Mouse (Mus musculus): ENCODE results near the gene 1700001C19Rik.

The 1700001C19Rik gene

DNA sequence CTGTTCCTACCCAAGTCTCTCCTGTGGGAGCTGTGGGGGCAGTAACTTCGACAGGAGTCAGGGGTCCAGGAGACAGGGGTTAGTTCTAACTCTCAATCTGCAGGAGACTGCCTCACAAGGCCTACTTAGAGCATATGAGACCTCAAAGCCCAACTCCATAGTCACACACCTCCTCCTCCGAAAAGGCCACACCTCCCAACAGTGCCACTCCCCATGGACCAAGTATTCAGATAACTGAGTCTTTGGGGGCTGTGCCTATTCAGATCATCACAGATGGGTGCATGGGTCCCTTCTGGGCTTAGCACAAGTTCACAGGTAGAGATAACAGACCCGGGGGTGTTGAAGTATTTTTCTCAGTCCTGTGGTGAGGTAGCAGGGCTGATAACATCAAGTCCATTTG is 24.5 kb upstream of the 1700001C19Rik start:
- DNase-seq, result no peak

DNA sequence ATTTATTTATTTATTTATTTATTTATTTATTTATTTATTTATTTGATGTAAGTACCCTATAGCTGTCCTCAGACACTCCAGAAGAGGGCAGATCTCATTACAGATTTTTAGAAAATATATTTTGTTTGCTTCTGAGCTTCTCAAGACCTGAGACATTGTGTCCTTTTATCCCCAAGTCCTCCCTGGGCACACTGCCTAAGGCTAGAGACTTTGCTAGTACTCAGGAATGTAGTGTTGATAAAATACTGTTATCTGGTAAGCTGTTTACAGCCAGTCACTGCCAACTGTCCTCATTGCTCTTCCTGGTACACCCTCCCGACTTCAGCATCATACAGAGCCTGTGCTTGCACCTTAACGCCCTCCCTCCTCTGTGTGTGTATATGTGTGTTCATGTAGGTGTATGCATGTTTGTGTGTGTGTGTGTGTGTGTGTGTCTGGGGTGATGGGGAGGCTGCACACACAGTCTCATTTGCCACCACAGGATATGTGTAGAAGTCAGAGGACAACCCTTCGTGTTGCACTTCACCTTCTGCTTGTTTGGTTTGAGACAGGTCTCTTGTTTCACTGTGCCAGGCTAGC is 22.3 kb upstream of the 1700001C19Rik start:
- no peak for DNase-seq

DNA sequence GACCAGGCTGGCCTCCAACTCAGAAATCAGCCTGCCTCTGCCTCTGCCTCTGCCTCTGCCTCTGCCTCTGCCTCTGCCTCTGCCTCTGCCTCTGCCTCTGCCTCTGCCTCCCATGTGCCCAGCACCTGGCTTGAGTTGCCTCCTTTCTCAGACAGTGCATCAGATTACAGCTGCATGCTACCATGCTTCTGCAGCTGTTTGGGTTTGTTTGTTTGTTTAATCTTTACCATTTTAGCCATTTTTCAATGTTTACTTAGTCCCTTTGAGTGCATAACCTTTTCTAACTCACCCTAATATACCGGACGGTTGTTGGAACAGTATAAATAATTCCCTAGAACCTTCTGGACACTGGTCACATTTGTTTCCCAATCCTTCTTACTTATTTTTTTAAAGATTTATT is 21.8 kb upstream of the 1700001C19Rik start:
- no peak for DNase-seq

DNA sequence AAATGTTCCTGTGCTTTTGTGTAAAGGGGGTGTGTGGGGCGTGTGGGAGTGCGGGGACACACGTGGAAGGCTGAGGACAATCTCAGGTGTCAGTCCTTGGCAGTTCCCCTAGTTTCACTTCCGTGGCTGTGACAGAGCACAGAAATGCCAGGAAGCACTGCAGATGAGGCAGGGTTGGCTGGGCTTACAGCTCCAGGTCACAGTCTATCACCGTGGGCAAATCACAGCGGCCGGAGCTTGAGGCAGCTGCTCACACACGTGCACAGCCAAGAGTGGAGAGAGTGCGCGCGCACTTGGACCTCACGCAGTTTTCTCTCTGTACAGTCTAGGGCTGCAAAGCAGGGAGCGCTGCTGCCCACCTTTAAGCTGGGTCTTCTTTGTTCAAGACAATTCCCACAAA is 21.1 kb upstream of the 1700001C19Rik start:
- DNase-seq, result no peak

DNA sequence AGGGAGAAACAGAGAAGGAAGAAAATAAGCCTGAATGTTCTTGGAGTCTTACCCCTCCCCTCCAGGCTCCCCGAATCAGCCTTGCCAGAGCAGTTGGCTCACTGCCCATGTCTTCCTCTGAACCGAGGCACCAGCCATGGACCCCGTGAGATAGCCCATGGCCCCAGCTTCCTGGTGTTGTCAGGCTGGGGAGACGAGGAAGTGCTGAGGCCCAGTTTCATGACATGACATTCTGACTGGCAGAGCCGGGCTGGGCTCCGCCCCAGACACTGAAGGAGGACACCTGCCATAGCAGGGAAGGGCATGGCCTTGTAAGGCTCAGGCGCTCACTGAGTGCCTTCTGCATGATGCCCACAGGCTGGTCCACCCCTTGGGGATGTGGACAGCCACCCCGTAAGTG is 17.5 kb upstream of the 1700001C19Rik start:
- no peak for DNase-seq

DNA sequence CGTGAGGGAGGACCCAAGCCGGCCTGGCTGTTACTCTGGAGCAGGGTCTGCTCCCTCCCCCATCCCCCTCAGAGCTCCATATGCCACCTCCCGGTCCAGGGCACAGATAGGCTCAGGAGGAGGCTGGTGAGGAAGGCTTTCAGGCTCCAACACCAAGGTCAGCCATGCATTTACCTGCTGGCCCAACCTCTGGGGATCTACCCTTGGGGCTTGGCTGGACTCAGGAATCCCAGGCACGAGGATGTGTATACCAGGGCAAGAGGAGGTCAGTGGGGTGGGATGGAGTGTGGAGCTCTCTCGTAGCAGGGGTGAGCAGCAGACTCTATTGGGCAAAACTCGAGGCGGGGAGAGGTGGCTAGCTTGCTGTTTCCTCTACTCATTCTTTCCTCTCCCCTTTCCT is 15.7 kb upstream of the 1700001C19Rik start:
- DNase-seq, result no peak

DNA sequence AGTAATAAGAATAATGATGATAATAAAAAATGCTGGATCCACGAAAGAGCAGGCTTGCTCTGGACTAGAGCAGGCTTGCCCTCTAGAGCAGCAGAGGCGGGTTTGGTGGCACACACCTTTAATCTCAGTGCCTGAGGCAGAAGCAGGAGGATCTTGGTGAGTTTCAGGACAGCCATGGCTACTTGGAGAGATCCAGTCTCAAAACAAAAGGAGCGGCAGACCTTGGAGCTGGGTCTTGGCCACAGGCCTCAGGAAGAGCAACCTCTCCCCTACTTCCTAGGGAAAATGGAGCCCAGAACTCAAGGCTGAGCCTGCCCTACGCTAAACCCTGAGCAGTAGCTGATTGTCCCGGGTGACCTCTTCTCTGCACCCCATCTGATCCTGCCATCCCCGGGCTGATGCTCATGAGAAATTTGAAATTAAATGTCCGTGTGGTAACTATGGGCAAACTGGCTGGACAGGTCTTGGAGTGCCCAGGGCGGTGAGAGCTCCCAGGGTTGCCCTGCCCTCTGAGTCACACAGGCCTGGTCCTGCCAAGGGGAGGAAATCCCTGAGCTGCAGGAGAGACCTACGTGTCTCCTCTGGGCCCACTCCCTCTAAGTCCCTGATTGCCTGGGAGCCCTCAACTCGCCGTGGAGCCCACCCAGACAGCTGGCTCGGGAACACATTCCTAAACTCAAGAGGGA is 13.8 kb upstream of the 1700001C19Rik start:
- no peak for DNase-seq

DNA sequence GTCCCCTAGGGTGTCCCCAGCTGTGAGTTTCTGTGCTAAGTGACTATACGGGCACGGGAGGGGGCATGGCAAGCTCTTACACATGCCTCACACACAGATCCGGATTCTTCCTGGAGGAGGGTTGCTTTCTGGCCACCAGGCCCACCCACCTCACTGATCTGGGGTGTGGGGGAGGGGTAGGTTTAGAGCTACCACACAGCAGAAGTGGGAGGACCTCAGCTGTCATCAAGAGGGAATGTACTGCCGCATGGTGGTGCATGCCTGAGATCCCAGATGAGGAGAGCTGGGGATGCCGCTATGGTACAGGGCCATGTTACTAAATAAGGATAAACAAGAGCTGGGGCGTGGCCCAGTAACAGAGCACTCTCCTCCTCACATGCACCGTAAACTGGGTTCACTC is 13.1 kb upstream of the 1700001C19Rik start:
- DNase-seq, result no peak

DNA sequence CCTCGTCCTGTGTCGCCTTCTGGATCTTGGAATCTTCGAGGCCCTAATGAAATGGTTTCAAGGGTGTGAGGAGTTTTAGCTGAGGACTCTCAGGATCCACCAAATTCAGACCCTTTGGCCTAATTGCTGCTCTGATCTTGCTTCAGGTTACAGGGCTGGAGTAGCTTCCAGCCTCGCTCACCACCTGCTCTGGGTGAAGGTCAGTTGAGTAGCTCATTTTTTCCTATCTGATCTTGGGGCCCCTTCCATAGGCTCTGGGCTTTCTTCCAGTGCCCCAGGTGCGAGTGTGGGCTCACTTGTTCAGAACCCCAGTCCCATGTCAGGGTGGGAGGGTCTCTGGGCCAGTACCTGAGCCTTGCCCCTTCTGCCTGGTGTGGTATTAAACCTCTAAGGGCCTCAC is 12.3 kb upstream of the 1700001C19Rik start:
- DNase-seq, result no peak

DNA sequence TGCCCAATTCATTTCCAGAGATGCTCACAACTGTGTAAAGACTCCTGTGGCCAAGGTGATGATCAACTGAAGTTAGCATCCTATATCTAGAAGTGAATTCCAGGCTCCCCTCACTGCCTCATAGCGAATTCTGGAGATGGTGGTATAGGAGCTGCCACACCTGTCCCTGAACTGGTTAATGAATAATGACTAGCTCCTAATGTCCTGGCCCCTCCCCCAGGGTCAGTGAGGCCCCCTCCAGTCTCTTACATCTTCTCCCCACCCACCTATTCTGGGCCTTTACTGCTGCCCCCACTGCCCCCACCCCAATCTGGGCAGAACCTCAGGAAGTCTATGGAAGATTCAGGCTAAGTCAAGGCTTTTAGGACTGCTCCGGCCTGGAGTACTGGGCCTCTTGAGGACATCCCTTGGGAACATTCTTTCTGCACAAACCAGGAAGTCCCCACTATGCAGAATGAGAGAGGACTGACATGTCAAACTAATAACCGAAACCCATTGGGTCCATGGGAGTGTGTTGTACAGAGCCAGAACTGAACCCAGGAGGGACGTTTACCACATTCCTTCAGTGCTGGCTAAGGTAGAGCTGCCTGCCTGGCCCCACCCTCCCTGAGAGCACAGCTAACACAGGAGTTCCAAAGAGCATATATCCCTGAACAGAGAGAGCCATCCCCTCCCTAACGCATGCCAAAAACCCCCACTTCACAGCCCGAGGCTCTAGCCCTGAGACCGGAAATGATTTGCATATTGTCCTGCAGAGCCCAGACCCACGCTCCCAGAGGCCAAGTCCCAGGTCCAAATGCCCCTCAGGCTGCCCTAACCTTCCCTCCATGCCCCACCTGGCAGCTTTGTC is 11.6 kb upstream of the 1700001C19Rik start:
- DNase-seq, result no peak

DNA sequence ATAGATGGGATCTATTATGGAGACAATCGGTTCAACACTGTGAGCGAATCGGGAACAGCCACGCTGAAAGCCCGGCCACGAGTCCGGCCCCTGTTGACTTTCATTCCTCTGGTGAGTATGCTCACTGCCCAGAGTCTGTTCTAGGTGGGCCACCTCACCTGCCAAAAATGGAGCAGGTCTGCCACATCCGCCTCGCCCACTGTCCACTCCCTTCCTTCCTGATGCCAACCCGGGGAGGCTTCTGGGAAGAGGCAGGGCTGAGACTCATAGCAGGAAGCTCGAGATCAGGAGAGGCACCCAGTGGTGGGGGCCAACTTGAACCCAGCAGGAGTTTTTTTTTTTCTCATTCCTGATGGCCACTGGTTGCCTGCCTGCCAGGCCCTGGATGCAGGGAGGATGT is 9.4 kb upstream of the 1700001C19Rik start:
- DNase-seq, result no peak

DNA sequence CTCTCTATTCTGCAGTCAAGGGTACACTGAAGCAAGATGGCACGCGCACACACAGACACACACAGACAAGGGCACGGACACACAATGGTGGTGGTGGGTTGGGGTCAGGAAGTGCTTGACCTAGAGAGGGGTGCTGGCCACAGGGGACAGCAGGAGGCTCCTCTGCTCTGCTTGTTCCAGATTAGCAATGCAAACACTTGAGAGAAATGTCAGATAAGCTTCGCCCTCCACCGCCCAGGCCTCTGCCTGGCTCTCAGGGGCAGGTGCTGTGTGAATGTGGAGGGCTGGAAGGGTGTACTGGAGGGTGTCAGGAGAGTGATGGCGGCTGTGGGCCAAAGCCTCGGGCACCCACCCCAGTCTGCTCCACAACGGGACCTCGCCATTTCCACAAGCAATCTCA is 8.8 kb upstream of the 1700001C19Rik start:
- DNase-seq, result no peak

DNA sequence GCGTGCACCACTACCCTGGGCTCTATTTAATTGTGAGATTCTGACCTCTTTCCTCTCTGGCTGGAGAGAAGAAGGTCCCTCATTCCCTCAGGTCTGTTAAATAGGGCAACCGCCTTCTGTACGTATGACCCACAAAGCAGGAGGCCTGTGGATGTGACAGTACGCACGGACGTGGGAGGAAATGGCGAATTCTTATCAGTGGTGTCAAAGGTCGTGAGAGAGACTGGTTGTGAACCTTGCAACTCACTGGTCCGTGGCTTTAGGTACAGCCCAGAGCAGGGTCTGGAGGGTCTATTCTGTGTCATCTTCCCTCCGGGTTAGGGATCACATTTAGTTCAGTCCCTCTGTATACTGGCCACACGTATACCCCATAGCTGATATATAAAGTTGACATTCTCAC is 8.3 kb upstream of the 1700001C19Rik start:
- DNase-seq, result no peak

DNA sequence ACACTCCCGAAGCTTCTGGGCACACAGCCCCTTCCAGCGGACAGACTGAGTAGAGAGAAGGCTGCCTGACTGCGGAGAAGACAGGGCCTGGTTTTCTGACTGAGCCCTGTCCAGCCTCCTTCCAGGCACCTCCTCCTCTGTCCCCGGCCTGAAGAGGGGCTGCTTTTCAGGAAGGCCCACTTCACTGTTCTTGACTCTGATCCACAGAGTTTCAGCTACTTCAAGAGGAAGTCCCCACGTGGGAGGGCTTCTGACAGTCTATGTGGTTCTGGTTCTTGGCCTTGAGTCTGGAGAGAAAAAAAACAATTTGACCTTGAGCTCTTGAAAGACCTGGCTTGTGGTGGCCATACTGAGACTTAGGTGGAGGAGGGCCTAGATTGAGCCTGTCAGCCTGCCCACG is 6.9 kb upstream of the 1700001C19Rik start:
- no peak for DNase-seq

DNA sequence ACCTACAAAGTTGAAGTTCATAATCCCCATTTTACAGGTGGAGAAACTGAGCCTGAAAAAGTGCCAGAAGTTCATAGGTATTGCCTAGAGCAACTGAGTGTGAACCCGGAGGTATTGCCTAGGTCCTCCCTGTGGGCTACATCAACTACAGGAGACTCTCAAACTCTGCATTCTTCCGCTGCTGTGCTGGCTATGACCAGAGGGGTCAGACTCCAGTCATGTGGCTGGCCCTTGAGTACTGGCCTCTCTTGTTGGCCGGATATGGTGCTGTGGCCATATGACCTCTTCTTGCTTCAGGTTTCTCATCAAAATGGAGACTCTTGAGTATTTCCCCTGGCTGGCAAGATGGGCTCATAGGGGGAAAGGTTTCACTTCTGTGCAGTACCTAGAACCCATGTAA is 5.1 kb upstream of the 1700001C19Rik start:
- DNase-seq, result no peak

DNA sequence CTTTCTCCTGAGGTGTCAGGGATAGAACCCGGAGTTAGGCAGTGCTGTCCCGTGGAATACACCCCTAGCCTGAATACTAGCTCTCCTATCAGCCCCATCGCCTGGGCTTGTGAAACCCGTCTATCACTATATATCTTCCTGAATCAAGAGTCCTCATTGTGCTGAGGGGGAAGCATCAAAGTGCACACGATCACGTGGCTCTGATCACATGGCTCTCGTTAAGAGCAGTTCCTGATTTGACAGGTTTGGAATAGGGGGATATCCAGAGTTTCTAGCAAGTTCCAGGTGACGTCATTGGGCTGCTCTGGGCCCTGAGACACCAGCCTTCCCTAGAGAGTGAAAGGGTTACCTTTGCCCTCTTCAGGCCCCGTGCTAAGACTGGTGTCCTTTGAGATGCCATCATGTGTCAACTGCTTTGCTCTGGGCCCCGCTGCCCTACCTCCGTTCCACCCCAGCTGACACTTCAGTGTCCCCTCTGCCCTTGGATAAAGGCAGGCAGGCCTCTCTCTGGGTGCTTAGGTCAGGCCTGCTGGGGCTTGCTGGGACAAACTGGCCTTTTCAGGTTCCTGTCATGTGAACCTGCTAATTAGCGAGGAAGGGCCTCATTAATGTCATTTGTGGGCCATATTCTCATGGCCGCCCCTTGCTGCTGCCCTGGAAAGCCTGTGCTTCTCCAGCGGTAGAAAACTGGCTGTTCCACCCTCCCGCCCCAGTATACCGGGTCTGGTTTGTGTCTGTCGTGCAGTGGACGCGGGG is 4.3 kb upstream of the 1700001C19Rik start:
- no peak for DNase-seq

DNA sequence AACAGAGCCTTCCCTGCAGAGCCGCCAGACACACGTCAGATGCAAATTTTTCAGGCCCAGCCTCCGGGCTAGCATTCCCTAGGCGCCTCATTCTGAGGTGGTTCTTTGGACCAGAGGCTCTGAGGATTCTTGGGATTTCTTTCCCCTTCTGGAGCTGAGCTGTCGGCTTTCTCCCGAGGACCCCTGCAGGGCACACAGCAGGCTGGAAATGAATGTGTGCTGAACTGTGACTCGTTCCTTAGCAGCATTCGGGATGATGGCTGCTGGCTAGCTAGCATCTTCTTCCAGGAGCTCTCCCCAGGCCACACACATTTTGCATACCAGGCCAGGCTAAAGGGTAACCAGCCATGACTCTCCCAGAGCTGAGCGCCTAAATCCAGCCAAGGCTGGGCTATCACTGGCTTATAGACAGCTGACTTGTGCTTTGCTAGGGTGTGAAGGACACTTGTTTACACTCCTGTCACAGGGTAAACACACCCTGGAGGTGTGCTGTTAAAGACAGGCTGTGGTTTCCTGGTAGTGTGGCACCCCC is 3.2 kb upstream of the 1700001C19Rik start:
- DNase-seq, result no peak

DNA sequence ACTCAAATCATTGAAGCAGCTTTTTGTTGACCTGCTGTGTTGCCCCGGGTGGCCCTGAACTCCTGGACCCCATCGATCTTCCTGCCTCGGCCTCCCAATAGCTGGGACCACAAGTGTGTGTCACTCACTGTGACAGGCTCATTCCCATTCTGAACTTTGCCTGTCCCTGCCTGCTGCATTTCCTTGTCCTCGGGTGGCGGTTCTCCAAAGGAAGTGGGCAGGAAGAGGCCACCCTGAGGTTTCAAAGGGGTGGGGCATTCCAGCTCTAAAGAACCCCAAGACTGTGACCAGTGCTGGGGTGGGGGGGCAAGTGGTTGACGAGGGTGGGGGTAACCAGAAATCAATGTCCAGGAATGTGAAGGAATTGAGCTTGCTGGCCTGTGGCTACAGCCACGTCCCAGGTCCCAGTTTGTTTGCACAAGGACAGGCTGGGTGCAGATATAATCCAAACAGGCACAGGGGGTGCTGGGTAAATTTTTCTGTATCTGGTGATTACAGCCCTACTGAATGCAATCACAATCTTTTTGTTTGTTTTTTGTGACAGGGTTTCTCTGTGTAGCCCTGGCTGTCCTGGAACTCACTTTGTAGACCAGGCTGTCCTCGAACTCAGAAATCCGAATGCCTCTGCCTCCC is 2.3 kb upstream of the 1700001C19Rik start:
- DNase-seq, result no peak

DNA sequence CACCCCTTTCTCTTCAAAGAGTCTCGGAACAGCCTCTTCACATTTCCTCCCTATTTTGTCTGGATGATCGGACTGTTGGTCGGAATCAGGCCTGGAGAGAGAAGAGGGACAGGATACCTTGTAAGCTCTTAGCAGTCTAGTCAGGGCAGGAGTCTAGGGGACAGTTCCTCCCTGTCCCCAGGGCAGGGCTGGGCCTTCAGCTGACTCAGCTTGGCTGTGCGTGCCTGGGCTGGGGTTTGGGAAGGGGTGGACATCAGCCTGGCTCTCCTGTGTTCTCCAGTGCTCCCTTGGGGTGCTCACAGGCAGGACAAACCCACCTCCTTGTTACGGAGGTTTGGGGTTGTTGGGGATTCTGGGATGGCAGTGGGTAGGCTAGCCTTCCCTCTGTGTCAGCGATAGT is 1.4 kb upstream of the 1700001C19Rik start:
- no peak for DNase-seq

DNA sequence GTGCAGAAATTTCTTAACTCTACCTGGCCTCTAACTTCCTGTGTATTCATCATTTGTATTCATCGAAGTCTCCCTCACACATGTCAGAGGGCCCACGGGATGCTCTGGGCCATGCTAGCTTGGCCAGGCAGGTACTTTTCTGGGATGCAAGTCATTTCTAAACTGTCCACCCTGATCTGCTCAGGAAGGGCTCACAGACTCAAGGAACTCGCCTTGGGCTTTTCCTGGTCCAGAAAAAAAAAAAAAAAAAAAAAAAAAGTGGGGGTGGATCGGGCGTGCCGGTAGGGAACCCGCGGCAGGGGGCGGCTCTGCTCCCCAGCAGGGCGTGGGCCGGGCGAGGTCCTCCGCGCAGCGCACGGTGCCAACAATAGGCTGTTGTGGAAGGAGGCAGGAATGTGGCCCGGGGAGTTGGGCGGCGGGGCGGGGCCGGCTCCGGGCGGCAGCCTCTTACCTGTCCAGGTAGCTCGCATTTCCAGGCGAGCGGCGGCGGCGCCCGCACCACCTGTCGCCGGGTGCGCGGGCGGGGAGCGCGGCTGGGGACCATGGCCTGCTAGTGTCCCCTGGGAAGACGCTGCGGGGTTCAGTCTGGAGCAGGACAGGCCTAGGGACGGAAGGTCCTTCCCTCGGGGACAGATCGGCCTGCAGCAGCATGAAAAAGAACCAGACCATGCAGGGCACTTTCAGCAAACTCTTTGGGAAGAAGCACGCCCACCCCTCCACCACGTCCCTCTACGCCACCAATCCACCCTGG is 845 bp downstream of the 1700001C19Rik start, which contains the start of gene AI661453:
AI661453 (plus strand) TSS at position 460 of the 751 bp plus-strand sequence.
- no peak for DNase-seq

DNA sequence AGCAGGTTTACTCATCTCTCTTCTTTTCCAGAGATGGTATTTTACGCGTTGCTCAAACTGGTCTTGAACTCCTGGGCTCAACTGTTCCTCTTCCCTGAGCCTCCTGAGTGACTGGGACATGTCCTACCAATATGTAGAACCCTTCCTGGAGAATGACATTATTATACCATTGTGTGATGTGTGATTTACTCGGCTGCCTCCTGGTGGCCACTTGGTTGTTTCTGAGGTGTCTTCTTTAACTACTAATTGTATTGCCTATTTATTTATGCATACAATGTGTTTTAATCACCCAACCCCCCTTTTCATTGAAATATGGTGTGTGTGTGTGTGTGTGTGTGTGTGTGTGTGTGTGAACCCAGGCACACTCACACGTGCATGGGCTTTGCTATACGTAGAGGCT is 6.4 kb downstream of the 1700001C19Rik start:
- no peak for DNase-seq

DNA sequence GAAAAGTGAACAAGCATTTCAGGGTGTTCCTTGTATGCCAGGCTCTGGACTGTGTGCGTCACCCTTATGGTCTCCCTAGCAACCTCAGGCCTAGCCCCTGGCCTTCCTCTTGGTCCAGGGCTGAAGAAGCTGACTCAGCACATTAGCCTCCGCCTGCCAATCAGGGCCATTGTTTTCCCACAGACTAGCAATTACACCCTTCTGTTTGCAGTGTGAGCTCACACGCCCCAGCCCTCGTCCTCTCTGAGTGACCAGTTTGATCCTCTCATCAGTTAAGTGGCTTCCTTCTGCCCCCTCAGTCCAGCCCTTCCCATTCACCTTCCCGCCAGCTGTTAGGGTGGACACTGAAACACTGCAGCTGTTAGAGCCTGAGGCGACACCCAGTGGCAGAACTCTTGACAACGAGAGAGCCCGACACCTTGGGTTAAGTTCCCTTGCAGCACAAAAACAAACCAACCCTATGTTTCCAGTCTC is 8.3 kb downstream of the 1700001C19Rik start:
- DNase-seq, result no peak

Data from cerebellum, adult 9-10 months (tissue).